8 mouse cellular contexts compared by ENCODE assay signal in genomic region chr3:31097102-31097720, GRCm38 (mm10). TPM values are rescaled to one million over a fixed set of nuclear protein-coding genes. Genes with fewer than 3 reads are reported as not detected.
DNase-seq lines count a peak whose midpoint lies in the region; ATAC-seq and TF ChIP-seq lines count a peak whose summit lies in the region.

No protein-coding gene starts in this region.

- no peak overlapping the region for H3K27ac ChIP-seq in kidney, embryonic 15.5 days
- no peak overlapping the region for H3K27ac ChIP-seq in cortical plate, adult 2 months (ENCODE audit: insufficient read depth, low read length)
- H3K27ac ChIP-seq in hindbrain, embryonic 10.5 days, result no peak overlapping the region
- no peak overlapping the region for H3K27ac ChIP-seq in midbrain, embryonic 15.5 days

- DNase-seq in kidney, postnatal 14 days, result no peak
- DNase-seq in hindbrain, embryonic 10.5 days (ENCODE audit: low spot score), result no peak
- no peak for DNase-seq in natural killer cell, adult 2 months (ENCODE audit: low spot score in 2 of 2)
- no peak for DNase-seq in urinary bladder, postnatal 14 days (ENCODE audit: low spot score)
- DNase-seq in right cerebral cortex, postnatal 10 days (ENCODE audit: low spot score in 2 of 2), result no peak

- H3K27me3 ChIP-seq in kidney, embryonic 15.5 days, result no peaks in the 10 kb centered on the region
- H3K27me3 ChIP-seq in hindbrain, embryonic 10.5 days (ENCODE audit: insufficient read depth, poor library complexity, severe bottlenecking), result no peaks in the 10 kb centered on the region
- no peaks in the 10 kb centered on the region for H3K27me3 ChIP-seq in midbrain, embryonic 15.5 days (replicated peaks)

- peaks cover 40% of the 10 kb centered on the region for H3K4me1 ChIP-seq in kidney, embryonic 15.5 days
- H3K4me1 ChIP-seq in cortical plate, adult 2 months (ENCODE audit: control insufficient read depth, insufficient read depth, low read length), result peaks cover 6% of the 10 kb centered on the region
- peaks cover 71% of the 10 kb centered on the region for H3K4me1 ChIP-seq in hindbrain, embryonic 10.5 days (replicated peaks)
- H3K4me1 ChIP-seq in midbrain, embryonic 15.5 days, result peaks cover 48% of the 10 kb centered on the region

- TF ChIP-seq CTCF in cortical plate, adult 2 months (IDR thresholded peaks at IDR 0.05; ENCODE audit: extremely low read depth, insufficient read depth, low read length), result no peak

- no peak overlapping the region for H3K4me3 ChIP-seq in kidney, embryonic 15.5 days (replicated peaks)
- 0 out of 2 replicates have a peak overlapping the region, but pooled peaks have one; percentile 18 for H3K4me3 ChIP-seq in cortical plate, adult 2 months (ENCODE audit: insufficient read depth, low read length)
- H3K4me3 ChIP-seq in hindbrain, embryonic 10.5 days, result peak overlapping the region; percentile 100
- H3K4me3 ChIP-seq in midbrain, embryonic 15.5 days, result no peak overlapping the region

- TF ChIP-seq POLR2A in cortical plate, adult 2 months (IDR thresholded peaks at IDR 0.05; ENCODE audit: extremely low read depth, insufficient read depth, low read length), result no peak

- 81% methylated on average over 13 of the region's 13 CpGs for WGBS in kidney, embryonic 15.5 days
- WGBS in hindbrain, embryonic 10.5 days, result 87% methylated on average over 13 of the region's 13 CpGs
- WGBS in midbrain, embryonic 15.5 days, result 83% methylated on average over 13 of the region's 13 CpGs

- no peak for ATAC-seq in kidney, embryonic 15.5 days (replicated peaks; ENCODE audit: low FRiP score)
- ATAC-seq in midbrain, embryonic 15.5 days (replicated peaks), result no peak

- H3K4me2 ChIP-seq in kidney, embryonic 15.5 days, result peak overlapping the region; percentile 19
- 0 out of 2 replicates have a peak overlapping the region, but pooled peaks have one; percentile 28 for H3K4me2 ChIP-seq in midbrain, embryonic 15.5 days

- H3K9ac ChIP-seq in kidney, embryonic 15.5 days, result no peak overlapping the region
- H3K9ac ChIP-seq in midbrain, embryonic 15.5 days, result no peak overlapping the region

- H3K9me3 ChIP-seq in kidney, embryonic 15.5 days (replicated peaks), result no peaks in the 10 kb centered on the region
- H3K9me3 ChIP-seq in hindbrain, embryonic 10.5 days, result no peaks in the 10 kb centered on the region
- no peaks in the 10 kb centered on the region for H3K9me3 ChIP-seq in midbrain, embryonic 15.5 days

- peaks cover 15% of the 10 kb centered on the region; the same call in 1 of the 2 replicates for H3K36me3 ChIP-seq in kidney, embryonic 15.5 days
- peaks cover 29% of the 10 kb centered on the region for H3K36me3 ChIP-seq in hindbrain, embryonic 10.5 days
- H3K36me3 ChIP-seq in midbrain, embryonic 15.5 days (replicated peaks), result no peaks in the 10 kb centered on the region

RNA-seq across cellular contexts. Expression of gene Skil, which starts 2.4 kb away (rescaled TPM):
- polyA plus RNA-seq in kidney, embryonic 15.5 days (2015; fragmentation: Nextera tagmentation; extraction: Ambion mirVana), result 19.9 and 24.0 TPM in 2 replicates
- 23.5 and 24.2 TPM in 2 replicates for polyA plus RNA-seq in cortical plate, adult 2 months (2012; rRNA removed)
- 34.4 and 37.3 TPM in 2 replicates for polyA plus RNA-seq in hindbrain, embryonic 10.5 days (2016; fragmentation: Nextera tagmentation; extraction: Ambion mirVana)
- 25.9 and 29.5 TPM in 2 replicates for polyA plus RNA-seq in midbrain, embryonic 15.5 days (2015; fragmentation: Nextera tagmentation; extraction: Ambion mirVana)

RNA-seq across cellular contexts. Expression of gene Cldn11, which starts 52.5 kb away (rescaled TPM):
- polyA plus RNA-seq in kidney, embryonic 15.5 days (2015; fragmentation: Nextera tagmentation; extraction: Ambion mirVana), result 83.0 and 94.8 TPM in 2 replicates
- 267 and 352 TPM in 2 replicates for polyA plus RNA-seq in cortical plate, adult 2 months (2012; rRNA removed)
- 8.2 and 9.6 TPM in 2 replicates for polyA plus RNA-seq in hindbrain, embryonic 10.5 days (2016; fragmentation: Nextera tagmentation; extraction: Ambion mirVana)
- 57.8 and 75.1 TPM in 2 replicates for polyA plus RNA-seq in midbrain, embryonic 15.5 days (2015; fragmentation: Nextera tagmentation; extraction: Ambion mirVana)

Comparison
In these comparisons a context has a peak if more than half of its experiments do, and no peak if none do; other contexts are left out.
1. H3K4me3 ChIP-seq: peak in cortical plate, adult 2 months (single experiment) and hindbrain, embryonic 10.5 days (single experiment); none in kidney, embryonic 15.5 days (single experiment) and midbrain, embryonic 15.5 days (single experiment).